Mouse (Mus musculus) liver, embryonic 16.5 days (tissue): ENCODE measurements around the gene Rab37. TPM values are rescaled to one million over a fixed set of nuclear protein-coding genes. Genes with fewer than 3 reads are reported as not detected.

Experiments used
- ATAC-seq: fragments of 200-750 bp; cut with Nextera tagmentation; 2 replicates; pipeline ENCODE4 v1.8.0; 2017; ENCODE audit warnings: low read depth, mild to moderate bottlenecking, moderate number of reproducible peaks, moderate library complexity
- H3K27ac ChIP-seq: fragments of 300-500 bp; sonication (generic); 2 replicates; pipeline ENCODE4 v1.5.1; 2014; ENCODE audit warnings: mild to moderate bottlenecking, low read length
- H3K27me3 ChIP-seq: fragments of 300-500 bp; sonication (generic); 2 replicates; pipeline ENCODE4 v1.6.1; 2014; ENCODE audit warnings: low read depth, low read length, mixed read lengths; ENCODE audit not compliant: control insufficient read depth, insufficient read depth
- H3K36me3 ChIP-seq: fragments of 300-500 bp; sonication (generic); 2 replicates; pipeline ENCODE4 v1.6.1; 2014; ENCODE audit warnings: mild to moderate bottlenecking; ENCODE audit not compliant: control insufficient read depth, insufficient read depth
- H3K4me1 ChIP-seq: fragments of 300-500 bp; sonication (generic); 2 replicates; pipeline ENCODE4 v1.6.1; 2014; ENCODE audit warnings: low read depth, low read length, mixed read lengths; ENCODE audit not compliant: control insufficient read depth
- H3K4me2 ChIP-seq: fragments of 300-500 bp; sonication (generic); 2 replicates; pipeline ENCODE4 v1.6.1; 2014; ENCODE audit warnings: low read depth, low read length, mixed read lengths
- H3K4me3 ChIP-seq: fragments of 300-500 bp; sonication (generic); 2 replicates; pipeline ENCODE4 v1.5.1; 2014; ENCODE audit warnings: low read depth, mild to moderate bottlenecking, low read length
- H3K9ac ChIP-seq: fragments of 300-500 bp; sonication (generic); 2 replicates; pipeline ENCODE4 v1.6.1; 2014; ENCODE audit warnings: low read depth, low read length
- H3K9me3 ChIP-seq: fragments of 300-500 bp; sonication (generic); replicated peaks from 2 replicates; pipeline ENCODE4 v1.6.1; 2016; ENCODE audit warnings: low read length; ENCODE audit not compliant: control insufficient read depth
- WGBS: fragments of 180-500 bp; shearing (Covaris S2); extraction: QIAGEN DNeasy Blood & Tissue Kit; methylation state at CpG from one replicate; pipeline ENCODE4 v1.1.7; 2014; ENCODE audit not compliant: insufficient replicate concordance; 5-methylcytosine and 5-hydroxymethylcytosine counted together
- polyA plus RNA-seq: library from polyadenylated mRNA; unstranded; fragments of >200 nt; fragmentation: Nextera tagmentation; extraction: Ambion mirVana; gene quantifications from 2 replicates; pipeline ENCODE4 v1.2.1, GENCODE M21; 2015

Gene Rab37
- polyA plus RNA-seq, 1 experiment from 2014 or later: 2.4 TPM

- peaks cover 29% of the 10 kb centered on the region for H3K4me1 ChIP-seq
- H3K9me3 ChIP-seq: no peaks in the 10 kb centered on the region
- H3K4me2 ChIP-seq: peak within 1 kb of the TSS; percentile 82
- H3K27ac ChIP-seq: peak within 1 kb of the TSS; percentile 76
- H3K27me3 ChIP-seq: no peaks in the 10 kb centered on the region
- ATAC-seq: no peak
- H3K9ac ChIP-seq: peak within 1 kb of the TSS; percentile 67
- WGBS: 6% methylated on average over 12 of the region's 12 CpGs
- no peaks in the 10 kb centered on the region for H3K36me3 ChIP-seq
- H3K4me3 ChIP-seq: peak within 1 kb of the TSS; percentile 69
Observed at GRCm38 (mm10) chr11:115187693-115188092, 96.5 kb downstream of the Rab37 start, which contains the start of gene Nat9. TSS of gene Nat9 (minus strand) at chr11:115187859.

- Histone ChIP-seq H3K27ac (peak overlapping the region; percentile 43), H3K4me3 (no peak overlapping the region), H3K9ac (no peak overlapping the region), H3K4me1 (peaks cover 29% of the 10 kb centered on the region), H3K27me3 (no peaks in the 10 kb centered on the region), H3K9me3 (no peaks in the 10 kb centered on the region), H3K4me2 (peak overlapping the region; percentile 82; the same call in 1 of the 2 replicates), H3K36me3 (no peaks in the 10 kb centered on the region)
- WGBS: 28% methylated on average over 13 of the region's 13 CpGs
- ATAC-seq: no peak
Observed at GRCm38 (mm10) chr11:115188539-115189231, 97.5 kb downstream of the Rab37 start.

GRCm38 (mm10) chr11:115189304-115189703, 98.1 kb downstream of the Rab37 start:
- no peak for ATAC-seq
- Histone ChIP-seq H3K4me2 (peak overlapping the region; percentile 30; the same call in 1 of the 2 replicates), H3K4me1 (peaks cover 30% of the 10 kb centered on the region), H3K9me3 (no peaks in the 10 kb centered on the region), H3K36me3 (no peaks in the 10 kb centered on the region), H3K27me3 (no peaks in the 10 kb centered on the region), H3K4me3 (no peak overlapping the region), H3K9ac (no peak overlapping the region), H3K27ac (peak overlapping the region; percentile 55)
- WGBS: 62% methylated on average over 6 of the region's 6 CpGs

- 0 out of 2 replicates have a peak overlapping the region, but pooled peaks have one; percentile 39 for H3K27ac ChIP-seq
- no peak for ATAC-seq
- WGBS: 18% methylated on average over 9 of the region's 9 CpGs
Observed at GRCm38 (mm10) chr11:115192180-115192579, 100.9 kb downstream of the Rab37 start.

GRCm38 (mm10) chr11:115194693-115195092, 103.5 kb downstream of the Rab37 start:
- ATAC-seq: no peak
- H3K4me1 ChIP-seq: peaks cover 18% of the 10 kb centered on the region
- no peaks in the 10 kb centered on the region for H3K9me3 ChIP-seq
- H3K27ac ChIP-seq: no peak overlapping the region
- H3K4me2 ChIP-seq: no peak overlapping the region
- H3K27me3 ChIP-seq: no peaks in the 10 kb centered on the region
- H3K36me3 ChIP-seq: no peaks in the 10 kb centered on the region
- no peak overlapping the region for H3K9ac ChIP-seq
- 27% methylated on average over 6 of the region's 6 CpGs for WGBS
- no peak overlapping the region for H3K4me3 ChIP-seq

More at GRCm38 (mm10) chr11:115192180-115192579, 100.9 kb downstream of the Rab37 start:
- Histone ChIP-seq H3K4me2 (no peak overlapping the region), H3K4me3 (no peak overlapping the region), H3K27me3 (no peaks in the 10 kb centered on the region), H3K9ac (no peak overlapping the region), H3K36me3 (no peaks in the 10 kb centered on the region), H3K4me1 (peaks cover 25% of the 10 kb centered on the region), H3K9me3 (no peaks in the 10 kb centered on the region)

GRCm38 (mm10) chr11:115195933-115196332, 104.7 kb downstream of the Rab37 start:
- Histone ChIP-seq H3K9me3 (no peaks in the 10 kb centered on the region), H3K4me1 (peaks cover 18% of the 10 kb centered on the region), H3K27ac (no peak overlapping the region), H3K9ac (no peak overlapping the region), H3K27me3 (no peaks in the 10 kb centered on the region), H3K4me3 (no peak overlapping the region), H3K36me3 (no peaks in the 10 kb centered on the region), H3K4me2 (no peak overlapping the region)
- no peak for ATAC-seq
- WGBS: 18% methylated on average over 5 of the region's 5 CpGs

- H3K27ac ChIP-seq: no peak overlapping the region
- peaks cover 12% of the 10 kb centered on the region for H3K4me1 ChIP-seq
- no peaks in the 10 kb centered on the region for H3K27me3 ChIP-seq
- H3K9ac ChIP-seq: no peak overlapping the region
- no peak overlapping the region for H3K4me3 ChIP-seq
- H3K9me3 ChIP-seq: no peaks in the 10 kb centered on the region
- 70% methylated on average over 8 of the region's 8 CpGs for WGBS
- no peaks in the 10 kb centered on the region for H3K36me3 ChIP-seq
- no peak for ATAC-seq
- H3K4me2 ChIP-seq: no peak overlapping the region
Observed at GRCm38 (mm10) chr11:115197558-115197957, 106.3 kb downstream of the Rab37 start.

- Histone ChIP-seq H3K9ac (no peak overlapping the region), H3K4me3 (no peak overlapping the region), H3K4me1 (peaks cover 12% of the 10 kb centered on the region), H3K27me3 (no peaks in the 10 kb centered on the region), H3K36me3 (no peaks in the 10 kb centered on the region), H3K4me2 (no peak overlapping the region), H3K27ac (no peak overlapping the region), H3K9me3 (no peaks in the 10 kb centered on the region)
- no peak for ATAC-seq
- WGBS: 71% methylated on average over 12 of the region's 12 CpGs
Observed at GRCm38 (mm10) chr11:115198932-115199384, 107.7 kb downstream of the Rab37 start.

GRCm38 (mm10) chr11:115200520-115200919, 109.3 kb downstream of the Rab37 start:
- Histone ChIP-seq H3K4me2 (no peak overlapping the region), H3K4me1 (no peaks in the 10 kb centered on the region; the same call in 1 of the 2 replicates), H3K27me3 (no peaks in the 10 kb centered on the region), H3K9ac (no peak overlapping the region), H3K27ac (no peak overlapping the region), H3K4me3 (no peak overlapping the region), H3K36me3 (no peaks in the 10 kb centered on the region), H3K9me3 (no peaks in the 10 kb centered on the region)
- WGBS: 73% methylated on average over 4 of the region's 4 CpGs
- no peak for ATAC-seq
